Mouse (Mus musculus) megakaryocyte progenitor cell, adult 5-6 weeks (primary cell): ENCODE results near the gene Zfp961. TPM values are rescaled to one million over a fixed set of nuclear protein-coding genes. Genes with fewer than 3 reads are reported as not detected.
"Not testable (repeated sequence)": the region's sequence is repeated elsewhere in the genome, so short reads cannot be mapped to it uniquely, and the experiment has no call there.

Source experiments
- ATAC-seq: replicated peaks from 2 replicates; pipeline ENCODE4 v1.8.0; 2016; ENCODE audit warnings: mild to moderate bottlenecking, moderate TSS enrichment, inconsistent platforms; ENCODE audit not compliant: poor library complexity
- total RNA-seq, 2 experiments: library from RNA; stranded (forward) in 1 of 2; stranded (reverse) in 1 of 2; fragments of 157-497, 149-512 nt in 1 of 2; fragments of 200-1000 nt in 1 of 2; gene quantifications; 2 replicates each; pipeline versions ENCODE4 v1.2.3 to v1.2.4; 2015 to 2017

Gene Zfp961
- total RNA-seq, 2 experiments from 2014 or later: 16.1 to 38.2 TPM

DNA sequence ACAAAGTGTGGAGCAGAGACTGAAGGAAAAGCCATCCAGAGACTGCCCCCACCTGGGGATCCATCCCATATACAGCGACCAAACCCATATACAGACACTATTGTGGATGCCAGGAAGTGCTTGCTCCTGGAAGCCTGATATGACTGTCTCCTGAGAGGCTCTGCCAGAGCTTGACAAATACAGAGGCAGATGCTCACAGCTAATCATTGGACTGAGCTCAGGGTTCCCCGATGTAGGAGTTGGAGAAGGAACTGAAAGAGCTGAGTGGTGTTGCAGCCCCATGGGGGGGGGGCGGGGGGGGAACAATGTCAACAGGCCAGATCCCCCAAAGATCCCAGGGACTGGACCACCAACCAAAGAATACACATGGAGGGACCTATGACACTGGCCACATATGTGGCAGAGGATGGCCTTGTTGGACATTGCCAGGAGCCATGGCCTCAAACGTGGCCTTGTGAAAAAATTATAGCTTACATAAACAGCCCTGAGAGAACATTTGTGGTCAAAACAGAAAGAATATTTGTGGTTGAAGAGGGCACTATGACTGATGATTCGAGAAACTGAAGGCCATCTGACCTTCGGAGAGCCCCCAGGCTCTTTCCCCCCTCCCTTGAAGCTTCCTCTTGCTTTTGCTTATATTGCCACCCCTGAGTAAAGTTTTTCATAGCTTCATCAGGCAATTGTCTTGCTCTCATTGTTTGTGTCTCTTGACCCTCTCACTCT is 62.8 kb downstream of the Zfp961 start:
- not testable (repeated sequence) for ATAC-seq

- ATAC-seq: peak; percentile 95
Observed at GRCm38 (mm10) chr8:72017339-72017738, 66.5 kb downstream of the Zfp961 start.

- ATAC-seq: no peak
Observed at GRCm38 (mm10) chr8:72018141-72018540, 67.3 kb downstream of the Zfp961 start.

DNA sequence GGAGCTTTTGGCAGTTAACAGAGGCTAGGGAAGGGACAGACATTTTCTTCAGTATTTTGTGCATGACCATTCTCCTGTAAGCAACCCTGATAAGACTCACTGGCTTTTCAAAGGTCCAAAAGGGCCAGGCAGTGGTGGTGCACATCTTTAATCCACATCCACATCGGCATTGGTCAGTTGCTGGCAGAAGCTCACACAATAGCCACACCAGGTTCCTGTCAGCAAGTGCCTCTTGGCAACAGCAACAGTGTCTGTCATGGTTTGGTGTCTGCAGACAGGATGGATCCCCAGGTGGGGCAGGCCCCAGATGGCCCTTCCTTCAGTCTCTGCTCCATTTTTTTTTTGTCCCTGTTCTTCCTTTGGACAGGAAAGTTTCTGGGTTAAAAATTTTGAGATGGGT is 68.2 kb downstream of the Zfp961 start:
- ATAC-seq: not testable (repeated sequence)

DNA sequence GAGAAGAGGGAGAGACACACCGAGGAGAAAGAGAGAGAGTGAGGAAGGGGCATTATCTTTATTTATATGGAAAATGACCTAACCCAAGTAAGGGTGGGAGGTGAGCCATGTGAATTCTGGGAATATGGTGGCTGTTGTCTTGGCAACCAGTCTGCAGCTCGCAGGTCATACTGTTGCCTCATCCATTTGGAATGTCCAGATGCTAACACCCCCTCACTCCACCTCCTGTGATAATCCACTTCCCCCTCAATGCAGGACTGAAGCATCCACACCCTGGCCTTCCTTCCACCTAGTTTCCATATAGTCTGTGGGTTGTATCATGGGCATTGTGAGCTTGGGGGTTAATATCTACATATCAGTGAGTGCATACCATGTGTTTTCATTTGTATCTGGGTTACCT is 69.0 kb downstream of the Zfp961 start:
- no peak for ATAC-seq

DNA sequence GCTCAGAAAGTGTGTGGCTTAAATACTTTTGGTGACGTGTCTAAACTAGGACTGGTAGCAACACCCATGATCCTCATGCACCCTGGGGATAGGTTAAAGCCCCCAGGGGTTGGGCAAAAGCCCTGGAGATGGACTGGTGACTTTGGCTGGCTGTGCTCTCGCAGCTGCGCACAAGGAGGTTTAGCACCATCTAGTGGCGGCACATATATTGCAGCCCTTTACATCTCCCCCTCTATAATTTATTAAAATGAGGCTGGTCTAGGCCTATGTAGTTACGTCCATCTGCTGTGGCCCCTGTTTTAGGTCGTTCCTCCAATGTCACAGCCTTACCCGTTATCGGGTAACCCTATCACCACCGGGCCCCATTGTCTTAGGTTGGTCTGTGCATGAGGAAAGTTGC is 74.0 kb downstream of the Zfp961 start:
- not testable (repeated sequence) for ATAC-seq

DNA sequence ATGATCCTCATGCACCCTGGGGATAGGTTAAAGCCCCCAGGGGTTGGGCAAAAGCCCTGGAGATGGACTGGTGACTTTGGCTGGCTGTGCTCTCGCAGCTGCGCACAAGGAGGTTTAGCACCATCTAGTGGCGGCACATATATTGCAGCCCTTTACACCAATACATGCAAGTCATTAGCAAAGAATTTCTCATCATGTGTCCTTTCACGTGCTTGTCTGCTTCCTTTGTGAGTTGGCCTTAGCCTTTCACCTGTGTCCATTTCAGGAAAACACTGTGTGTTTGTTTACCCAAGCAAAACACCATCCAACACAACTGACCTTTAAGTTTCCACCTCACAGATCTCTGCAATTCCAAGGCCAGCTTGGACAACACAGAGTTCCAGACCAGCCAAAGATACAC is 82.1 kb downstream of the Zfp961 start:
- 0 out of 2 replicates have a peak, but pooled peaks have one; percentile 61 for ATAC-seq

DNA sequence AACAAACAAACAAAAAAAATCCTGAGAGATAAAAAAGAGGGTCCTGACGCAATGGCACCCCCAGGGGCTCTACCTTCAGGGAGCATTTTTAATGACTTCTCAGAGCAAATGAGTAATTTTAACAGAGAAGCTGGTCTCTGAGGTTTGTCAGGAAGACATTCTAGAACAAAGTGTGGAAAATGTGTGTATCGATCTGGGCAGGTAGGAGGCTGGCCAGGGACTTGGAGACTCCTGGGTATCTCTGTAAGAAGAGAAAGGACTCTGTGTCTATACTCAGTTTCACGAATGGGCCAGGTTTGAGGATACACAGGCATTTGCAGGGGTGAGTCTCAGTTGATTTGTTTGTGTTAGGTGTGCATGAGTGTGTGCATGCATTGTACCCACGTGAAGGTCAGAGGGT is 90.1 kb downstream of the Zfp961 start, which contains the start of gene Olfr372:
TSS of gene Olfr372 (plus strand) at position 301 of the 400 bp plus-strand sequence.
- ATAC-seq: not testable (repeated sequence)

DNA sequence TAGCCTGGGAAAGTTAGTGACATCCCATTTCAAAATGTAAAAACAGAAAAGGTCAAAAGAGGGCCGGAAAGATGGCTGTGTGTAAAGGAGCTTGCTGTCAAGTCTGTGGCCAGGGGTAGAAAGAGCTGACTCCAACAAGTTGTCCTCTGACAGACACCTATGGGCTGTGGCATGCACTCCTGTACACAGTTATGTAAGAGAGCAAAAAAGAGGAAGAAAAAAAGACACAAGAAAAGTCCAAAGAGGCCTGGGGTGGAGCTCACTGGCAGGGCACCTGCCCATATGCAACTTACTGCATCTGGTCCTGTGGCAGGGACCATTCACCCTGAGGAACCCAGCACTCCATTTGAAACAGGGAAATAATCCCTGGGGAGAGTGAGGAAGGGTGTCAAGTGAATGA is 91.7 kb downstream of the Zfp961 start:
- ATAC-seq: peak; percentile 73

Other genes with a start within 250 kb of the Zfp961 start
- 0.15 and 0.54 TPM in 2 replicates for gene B3gnt3, start 249.2 kb upstream of the Zfp961 start, total RNA-seq (2015)
- gene B3gnt3, start 249.2 kb upstream of the Zfp961 start, total RNA-seq (2017): 0.12 and 0.34 TPM in 2 replicates
- 49.8 and 51.5 TPM in 2 replicates for gene Fcho1, start 225.3 kb upstream of the Zfp961 start, total RNA-seq (2015)
- gene Fcho1, start 225.3 kb upstream of the Zfp961 start, total RNA-seq (2017): 83.6 and 91.1 TPM in 2 replicates
- gene Zfp709, start 69.0 kb upstream of the Zfp961 start, total RNA-seq (2015): 4.8 and 7.9 TPM in 2 replicates
- gene Zfp709, start 69.0 kb upstream of the Zfp961 start, total RNA-seq (2017): 7.6 and 10.5 TPM in 2 replicates
- gene Zfp882, start 42.4 kb upstream of the Zfp961 start, total RNA-seq (2015): 3.9 and 5.9 TPM in 2 replicates
- gene Zfp882, start 42.4 kb upstream of the Zfp961 start, total RNA-seq (2017): 5.2 and 7.0 TPM in 2 replicates
- 19.6 and 21.4 TPM in 2 replicates for gene Zfp617, start 42.4 kb upstream of the Zfp961 start, total RNA-seq (2015)
- gene Zfp617, start 42.4 kb upstream of the Zfp961 start, total RNA-seq (2017): 9.7 and 12.6 TPM in 2 replicates
- 6.5 and 10.8 TPM in 2 replicates for gene Cyp4f18, start 58.6 kb downstream of the Zfp961 start, total RNA-seq (2015)
- gene Cyp4f18, start 58.6 kb downstream of the Zfp961 start, total RNA-seq (2017): 2.0 and 5.6 TPM in 2 replicates
- not detected in 2 replicates for gene Olfr372, start 90.2 kb downstream of the Zfp961 start, total RNA-seq (2015)
- gene Olfr372, start 90.2 kb downstream of the Zfp961 start, total RNA-seq (2017): not detected in 2 replicates
- gene Olfr373, start 132.1 kb downstream of the Zfp961 start, total RNA-seq (2015): not detected in 2 replicates
- not detected in 2 replicates for gene Olfr373, start 132.1 kb downstream of the Zfp961 start, total RNA-seq (2017)
- gene Olfr374, start 156.0 kb downstream of the Zfp961 start, total RNA-seq (2015): not detected in 2 replicates
- not detected in 2 replicates for gene Olfr374, start 156.0 kb downstream of the Zfp961 start, total RNA-seq (2017)
- 37.0 and 46.0 TPM in 2 replicates for gene Tpm4, start 183.9 kb downstream of the Zfp961 start, total RNA-seq (2015)
- gene Tpm4, start 183.9 kb downstream of the Zfp961 start, total RNA-seq (2017): 64.2 and 73.9 TPM in 2 replicates
- gene Rab8a, start 210.2 kb downstream of the Zfp961 start, total RNA-seq (2015): 34.3 and 47.3 TPM in 2 replicates
- gene Rab8a, start 210.2 kb downstream of the Zfp961 start, total RNA-seq (2017): 329 and 425 TPM in 2 replicates
- 6.6 and 8.7 TPM in 2 replicates for gene Hsh2d, start 238.6 kb downstream of the Zfp961 start, total RNA-seq (2015)
- gene Hsh2d, start 238.6 kb downstream of the Zfp961 start, total RNA-seq (2017): 4.5 and 5.9 TPM in 2 replicates